Mouse (Mus musculus): ENCODE measurements at regions not wholly inside any gene's neighbourhood (a gene's known extent, or its start where the extent isn't known, plus 50 kb on each side); places are given as distances from the start of the nearest gene placed in this dataset.

DNA sequence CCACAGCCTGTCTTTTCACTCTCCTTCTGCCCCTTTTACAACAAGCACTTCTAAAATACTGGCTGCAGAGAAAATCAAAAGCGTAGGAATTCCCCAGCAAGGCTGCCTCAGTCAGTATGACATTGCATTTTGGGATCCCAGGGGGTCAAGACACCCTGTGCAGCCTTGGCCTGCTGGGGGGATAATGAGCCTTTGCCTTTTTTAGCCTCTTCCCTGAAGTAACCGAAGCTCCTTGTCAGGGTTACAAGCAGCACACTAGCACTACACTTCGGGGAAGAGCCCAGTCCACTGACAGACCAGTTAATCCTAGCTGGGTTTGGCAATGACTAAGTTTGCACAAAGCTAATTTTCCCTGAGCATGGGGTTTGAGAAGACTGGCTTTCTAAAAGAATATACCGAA is 207.7 kb upstream of the 1700056E22Rik start:
- no peak overlapping the region for H3K4me3 ChIP-seq (ENCODE audit: insufficient read depth in 1 of 2, low read depth in 2 of 2, low read length in 2 of 2)
- H3K36me3 ChIP-seq (replicated peaks; ENCODE audit: control insufficient read depth, insufficient read depth, low read depth): no peaks in the 10 kb centered on the region
- 48% methylated on average over 4 of the region's 4 CpGs for WGBS (ENCODE audit: insufficient replicate concordance)
- H3K9ac ChIP-seq (replicated peaks): no peak overlapping the region
- no peak for DNase-seq (ENCODE audit: low read depth in 3 of 3, low spot score in 3 of 3)
- ATAC-seq (ENCODE audit: insufficient read depth): no peak
- H3K27me3 ChIP-seq (ENCODE audit: control insufficient read depth, insufficient read depth, low read length): no peaks in the 10 kb centered on the region
- TF ChIP-seq EP300 (IDR thresholded peaks at IDR 0.05; ENCODE audit: low read depth) (no peak), CTCF (IDR thresholded peaks at IDR 0.05; ENCODE audit: low read depth) (no peak)
- no peak overlapping the region for H3K27ac ChIP-seq
- H3K9me3 ChIP-seq (ENCODE audit: control insufficient read depth, low read length): no peaks in the 10 kb centered on the region
- no peak overlapping the region for H3K4me2 ChIP-seq (ENCODE audit: low read depth)
- no peaks in the 10 kb centered on the region for H3K4me1 ChIP-seq (replicated peaks; ENCODE audit: control insufficient read depth in 2 of 2, insufficient read depth in 2 of 2, low read length in 1 of 2)

DNA sequence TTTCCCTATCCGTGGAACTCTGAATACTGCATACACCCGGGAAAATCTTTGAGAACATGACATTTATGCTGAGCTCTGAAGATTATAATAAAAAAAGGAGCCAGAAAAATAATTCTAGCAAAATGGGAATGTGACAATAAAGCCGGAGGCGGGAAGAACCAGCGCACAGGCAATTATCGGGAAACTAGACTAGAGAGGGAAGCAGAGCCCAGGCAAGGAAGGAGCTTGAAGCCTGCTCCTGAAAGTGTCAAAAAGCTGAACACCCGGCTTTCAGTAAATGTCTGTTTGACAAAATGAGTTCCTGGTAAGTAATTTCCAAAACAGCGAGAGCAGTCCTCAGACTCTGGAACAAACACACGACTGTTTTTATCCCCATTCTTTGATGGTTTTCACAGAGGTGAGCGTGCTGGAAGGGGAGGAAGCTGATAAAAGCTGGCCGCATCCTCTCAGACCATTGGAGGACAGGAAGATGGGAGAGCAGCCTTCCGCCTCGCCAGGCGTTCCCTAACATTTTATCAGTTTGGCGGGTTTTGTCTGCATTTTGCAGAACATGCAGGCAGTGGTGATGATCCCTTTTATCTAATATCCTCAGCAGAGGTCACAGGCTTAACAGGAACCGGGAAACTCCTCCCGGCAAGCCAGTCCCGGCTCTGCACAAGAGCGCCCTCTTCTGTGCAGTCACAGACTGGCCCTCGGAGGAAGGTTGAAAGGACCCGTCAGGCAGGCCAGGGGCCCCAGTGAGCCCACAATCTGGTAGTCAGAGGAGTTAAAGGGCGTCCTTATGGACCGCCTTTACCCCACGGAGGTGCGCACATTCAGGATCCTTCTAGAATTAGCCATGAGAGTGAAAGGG is 201.3 kb upstream of the 1700056E22Rik start:
- H3K27me3 ChIP-seq (ENCODE audit: control insufficient read depth, insufficient read depth, low read length): no peaks in the 10 kb centered on the region
- no peak overlapping the region for H3K9ac ChIP-seq (replicated peaks)
- H3K4me2 ChIP-seq (ENCODE audit: low read depth): no peak overlapping the region; the same call in 1 of the 2 replicates
- H3K9me3 ChIP-seq (ENCODE audit: control insufficient read depth, low read length): no peaks in the 10 kb centered on the region
- H3K27ac ChIP-seq: no peak overlapping the region
- DNase-seq (ENCODE audit: low read depth in 3 of 3, low spot score in 3 of 3) (peak; percentile 2 to 12 (median 3)), ATAC-seq (ENCODE audit: insufficient read depth) (peak; percentile 46; the same call in 1 of the 2 replicates)
- H3K36me3 ChIP-seq (replicated peaks; ENCODE audit: control insufficient read depth, insufficient read depth, low read depth): no peaks in the 10 kb centered on the region
- no peaks in the 10 kb centered on the region for H3K4me1 ChIP-seq (replicated peaks; ENCODE audit: control insufficient read depth in 2 of 2, insufficient read depth in 2 of 2, low read length in 1 of 2)
- H3K4me3 ChIP-seq (ENCODE audit: insufficient read depth in 1 of 2, low read depth in 2 of 2, low read length in 2 of 2): no peak overlapping the region
- 14% methylated on average over 25 of the region's 25 CpGs for WGBS (ENCODE audit: insufficient replicate concordance)
- TF ChIP-seq CTCF (IDR thresholded peaks at IDR 0.05; ENCODE audit: low read depth): peak; percentile 74
- TF ChIP-seq EP300 (IDR thresholded peaks at IDR 0.05; ENCODE audit: low read depth): no peak

DNA sequence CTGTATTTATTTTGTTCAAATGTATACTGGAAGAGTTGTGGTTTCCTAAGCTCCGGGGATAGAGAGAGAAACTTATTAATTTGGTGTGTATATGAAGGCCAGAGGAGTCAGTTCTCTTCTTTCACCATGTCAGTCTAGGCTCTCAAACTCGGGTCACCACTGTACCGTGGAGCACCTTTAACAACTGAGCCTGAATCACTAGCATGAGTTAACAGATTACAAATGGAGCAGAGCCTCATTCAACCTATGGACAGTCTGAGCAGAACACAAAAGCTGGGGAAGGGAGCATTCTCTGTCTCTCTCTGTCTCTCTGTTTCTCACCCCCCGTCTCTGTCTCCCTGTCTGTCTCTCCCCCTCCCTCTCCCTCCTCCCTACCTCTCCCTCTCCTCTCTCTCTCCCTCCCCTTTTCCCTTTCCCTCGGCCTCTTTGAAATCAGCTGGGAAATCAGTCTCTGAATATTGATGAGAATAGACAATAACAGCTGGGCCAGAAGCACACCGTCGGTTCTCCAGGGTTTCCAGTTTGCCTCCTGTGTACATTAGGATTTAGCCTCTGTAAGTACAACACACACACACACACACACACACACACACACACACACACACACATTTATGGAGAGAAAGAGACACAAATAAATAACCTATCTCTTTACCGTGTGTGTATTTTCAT is 200.4 kb upstream of the 1700056E22Rik start:
- no peaks in the 10 kb centered on the region for H3K4me1 ChIP-seq (replicated peaks; ENCODE audit: control insufficient read depth in 2 of 2, insufficient read depth in 2 of 2, low read length in 1 of 2)
- H3K4me3 ChIP-seq (ENCODE audit: insufficient read depth in 1 of 2, low read depth in 2 of 2, low read length in 2 of 2): no peak overlapping the region
- no peak overlapping the region for H3K9ac ChIP-seq (replicated peaks)
- WGBS (ENCODE audit: insufficient replicate concordance): 48% methylated on average over 8 of the region's 8 CpGs
- H3K9me3 ChIP-seq (ENCODE audit: control insufficient read depth, low read length): no peaks in the 10 kb centered on the region
- ATAC-seq (ENCODE audit: insufficient read depth) (no peak), DNase-seq (ENCODE audit: low read depth in 3 of 3, low spot score in 3 of 3) (no peak)
- no peak overlapping the region for H3K4me2 ChIP-seq (ENCODE audit: low read depth)
- no peaks in the 10 kb centered on the region for H3K27me3 ChIP-seq (ENCODE audit: control insufficient read depth, insufficient read depth, low read length)
- TF ChIP-seq CTCF (IDR thresholded peaks at IDR 0.05; ENCODE audit: low read depth) (no peak), EP300 (IDR thresholded peaks at IDR 0.05; ENCODE audit: low read depth) (no peak)
- H3K27ac ChIP-seq: no peak overlapping the region
- H3K36me3 ChIP-seq (replicated peaks; ENCODE audit: control insufficient read depth, insufficient read depth, low read depth): no peaks in the 10 kb centered on the region

DNA sequence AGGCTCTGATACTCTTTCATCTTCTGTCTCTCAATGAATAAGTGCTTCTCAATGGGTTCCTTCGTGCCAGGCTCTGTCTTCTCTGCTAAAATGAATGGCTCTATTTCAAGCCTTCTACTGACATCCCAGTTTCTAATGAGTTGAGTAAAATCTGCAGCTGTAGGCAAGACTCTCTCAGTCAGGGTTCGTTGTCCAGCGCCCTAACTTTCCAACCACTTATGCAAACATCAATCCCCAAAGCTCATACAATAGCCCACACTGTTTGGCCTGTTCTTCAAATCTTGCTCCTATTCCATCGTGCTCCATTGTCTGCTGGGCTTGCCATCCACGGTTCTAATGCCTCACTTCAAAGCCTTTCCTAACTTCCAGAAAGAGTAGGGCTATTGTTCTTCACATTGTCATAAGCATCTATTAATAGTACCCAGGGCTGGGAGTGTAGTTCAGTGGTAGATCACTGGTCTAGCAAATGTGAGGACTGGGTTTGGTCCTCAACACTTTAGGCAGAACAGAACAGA is 199.7 kb upstream of the 1700056E22Rik start:
- no peaks in the 10 kb centered on the region for H3K9me3 ChIP-seq (ENCODE audit: control insufficient read depth, low read length)
- no peak for DNase-seq (ENCODE audit: low read depth in 3 of 3, low spot score in 3 of 3)
- ATAC-seq (ENCODE audit: insufficient read depth): no peak
- no peak overlapping the region for H3K9ac ChIP-seq (replicated peaks)
- 53% methylated on average over 5 of the region's 5 CpGs for WGBS (ENCODE audit: insufficient replicate concordance)
- H3K4me2 ChIP-seq (ENCODE audit: low read depth): no peak overlapping the region
- no peak overlapping the region for H3K27ac ChIP-seq
- H3K4me1 ChIP-seq (replicated peaks; ENCODE audit: control insufficient read depth in 2 of 2, insufficient read depth in 2 of 2, low read length in 1 of 2): no peaks in the 10 kb centered on the region
- H3K36me3 ChIP-seq (replicated peaks; ENCODE audit: control insufficient read depth, insufficient read depth, low read depth): no peaks in the 10 kb centered on the region
- H3K27me3 ChIP-seq (ENCODE audit: control insufficient read depth, insufficient read depth, low read length): no peaks in the 10 kb centered on the region
- TF ChIP-seq EP300 (IDR thresholded peaks at IDR 0.05; ENCODE audit: low read depth): no peak
- TF ChIP-seq CTCF (IDR thresholded peaks at IDR 0.05; ENCODE audit: low read depth): no peak
- H3K4me3 ChIP-seq (ENCODE audit: insufficient read depth in 1 of 2, low read depth in 2 of 2, low read length in 2 of 2): no peak overlapping the region

DNA sequence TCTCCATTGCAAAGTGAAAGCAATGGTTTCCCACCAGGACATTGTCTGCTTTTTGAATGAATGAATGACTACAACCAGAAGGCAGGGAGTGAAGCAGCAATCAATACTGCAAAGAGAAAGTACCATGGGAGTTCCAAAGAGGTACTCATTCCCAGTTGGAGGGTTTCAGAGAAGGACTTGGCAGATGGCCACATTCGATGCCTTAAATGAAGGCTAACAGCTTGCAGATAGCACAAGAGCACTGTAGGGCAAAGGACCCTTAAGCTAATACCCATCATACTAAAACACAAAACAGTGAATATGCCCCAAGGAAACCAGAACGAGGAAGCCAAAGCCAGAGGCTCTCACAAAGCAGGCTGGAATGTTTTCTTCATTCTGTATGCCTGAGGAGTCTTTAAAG is 188.2 kb upstream of the 1700056E22Rik start:
- DNase-seq (ENCODE audit: low read depth in 3 of 3, low spot score in 3 of 3): no peak
- Histone ChIP-seq H3K27ac (no peak overlapping the region), H3K4me3 (ENCODE audit: insufficient read depth in 1 of 2, low read depth in 2 of 2, low read length in 2 of 2) (no peak overlapping the region), H3K4me2 (ENCODE audit: low read depth) (no peak overlapping the region), H3K36me3 (replicated peaks; ENCODE audit: control insufficient read depth, insufficient read depth, low read depth) (no peaks in the 10 kb centered on the region), H3K27me3 (ENCODE audit: control insufficient read depth, insufficient read depth, low read length) (no peaks in the 10 kb centered on the region), H3K9ac (replicated peaks) (no peak overlapping the region), H3K4me1 (replicated peaks; ENCODE audit: control insufficient read depth in 2 of 2, insufficient read depth in 2 of 2, low read length in 1 of 2) (no peaks in the 10 kb centered on the region), H3K9me3 (ENCODE audit: control insufficient read depth, low read length) (no peaks in the 10 kb centered on the region)
- TF ChIP-seq CTCF (IDR thresholded peaks at IDR 0.05; ENCODE audit: low read depth) (no peak), EP300 (IDR thresholded peaks at IDR 0.05; ENCODE audit: low read depth) (no peak)
- WGBS (ENCODE audit: insufficient replicate concordance): 32% methylated on average over 2 of the region's 2 CpGs
- ATAC-seq (ENCODE audit: insufficient read depth): no peak

Data from liver, embryonic 14.5 days (tissue).